Mouse (Mus musculus) thymus, adult 2 months (tissue): ENCODE results near the gene Ust.

Experiments
- CTCF ChIP-seq: fragments of 200-500 bp; IDR thresholded peaks from 2 replicates; pipeline ENCODE4 v1.5.1; 2012; ENCODE audit warnings: mild to moderate bottlenecking, control low read depth, low read length, moderate library complexity, borderline replicate concordance; ENCODE audit not compliant: control insufficient read depth, poor library complexity, insufficient read depth; ENCODE audit errors: extremely low read depth
- POLR2A ChIP-seq: fragments of 200-500 bp; IDR thresholded peaks from 2 replicates; pipeline ENCODE4 v1.6.1; 2012; ENCODE audit warnings: mild to moderate bottlenecking, low read length, control low read depth, moderate library complexity; ENCODE audit not compliant: control insufficient read depth, poor library complexity, insufficient read depth; ENCODE audit errors: extremely low read depth

DNA sequence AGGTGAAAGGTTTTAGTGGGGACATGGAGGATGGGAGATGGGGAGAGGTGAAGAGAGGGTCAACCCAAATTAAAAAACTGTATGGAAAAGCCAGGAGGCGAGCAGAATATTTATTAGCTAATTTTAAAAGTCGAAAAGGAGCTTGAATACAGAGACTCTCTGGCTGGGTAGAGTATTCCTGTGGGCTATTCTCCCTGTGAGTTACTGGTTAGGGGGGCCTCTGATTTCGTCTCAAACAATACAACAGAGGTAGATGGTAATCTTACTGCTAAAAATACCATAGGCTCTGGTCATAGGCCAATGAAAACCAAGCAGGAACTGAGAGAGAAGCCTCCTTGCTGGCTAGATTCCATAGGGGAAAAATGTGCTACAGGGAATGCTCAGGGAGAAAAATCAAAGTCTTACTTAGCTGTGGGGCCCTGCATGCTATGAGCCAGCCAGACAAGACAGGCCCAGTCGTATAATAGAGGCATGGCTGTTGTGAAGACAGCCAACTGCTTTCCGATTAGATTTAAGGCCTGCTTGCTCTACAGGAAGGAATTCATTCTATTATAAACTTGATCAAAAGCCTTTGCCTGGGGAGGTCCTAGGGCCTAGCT, 23.0 kb downstream of the Ust start:
- TF ChIP-seq CTCF (no peak), POLR2A (no peak)
